Mouse (Mus musculus): Measurements from ENCODE around the gene Cep89.

DNA sequence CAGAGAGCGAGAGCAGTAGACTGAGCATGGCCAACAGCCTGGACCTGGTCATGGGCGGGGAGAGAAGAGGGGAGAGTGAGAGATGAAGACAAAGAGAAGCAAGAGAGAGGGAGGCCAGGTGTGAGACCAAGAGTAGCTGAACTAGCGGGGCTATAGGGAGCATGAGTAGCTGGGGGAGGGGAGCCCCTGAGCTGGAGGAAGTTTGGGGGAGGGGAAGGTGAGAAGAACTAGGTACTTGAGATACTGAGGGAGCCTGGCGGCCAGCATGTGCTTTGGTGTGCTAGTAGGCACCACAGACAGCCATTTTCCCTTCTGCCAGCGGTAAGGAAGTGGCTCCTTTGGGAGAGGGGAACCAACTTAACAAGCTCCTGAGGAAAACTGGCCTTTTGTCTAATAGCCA, 18.4 kb downstream of the Cep89 start:
- TF ChIP-seq EP300 (IDR thresholded peaks at IDR 0.05; ENCODE audit: low read depth) = no peak
- TF ChIP-seq CTCF (IDR thresholded peaks at IDR 0.05; ENCODE audit: low read depth) = no peak
